Mouse (Mus musculus) hindbrain, embryonic 11.5 days (tissue): ENCODE measurements around the gene Irs4. TPM values are rescaled to one million over a fixed set of nuclear protein-coding genes. Genes with fewer than 3 reads are reported as not detected.
A peak's percentile ranks its signal among the peaks of the same experiment; 100 is the strongest.

Experiments
- ATAC-seq: fragments of 200-750 bp; cut with Nextera tagmentation; 2 replicates; pipeline ENCODE4 v1.8.0; 2017; ENCODE audit warnings: mild to moderate bottlenecking, moderate TSS enrichment, moderate library complexity; ENCODE audit not compliant: low FRiP score
- DNase-seq: peaks from one replicate; pipeline ENCODE4 v3.0.0-alpha.2; 2015; ENCODE audit warnings: low spot score
- H3K27ac ChIP-seq: fragments of 300-500 bp; sonication (generic); 2 replicates; pipeline ENCODE4 v1.5.1; 2014; ENCODE audit warnings: mild to moderate bottlenecking, low read depth, low read length
- H3K27me3 ChIP-seq: fragments of 300-500 bp; sonication (generic); 2 replicates; pipeline ENCODE4 v1.6.1; 2014; ENCODE audit warnings: mild to moderate bottlenecking, low read length, moderate library complexity, mixed read lengths; ENCODE audit not compliant: control insufficient read depth, insufficient read depth
- H3K36me3 ChIP-seq: fragments of 300-500 bp; sonication (generic); 2 replicates; pipeline ENCODE4 v1.6.1; 2014; ENCODE audit warnings: mild to moderate bottlenecking, low read length, moderate library complexity, mixed read lengths; ENCODE audit not compliant: control insufficient read depth, insufficient read depth
- H3K4me1 ChIP-seq: fragments of 300-500 bp; sonication (generic); replicated peaks from 2 replicates; pipeline ENCODE4 v1.6.1; 2014; ENCODE audit warnings: low read length, mixed read lengths; ENCODE audit not compliant: control insufficient read depth, insufficient read depth
- H3K4me2 ChIP-seq: fragments of 300-500 bp; sonication (generic); replicated peaks from 2 replicates; pipeline ENCODE4 v1.6.1; 2014; ENCODE audit warnings: mild to moderate bottlenecking, low read depth, low read length
- H3K4me3 ChIP-seq: fragments of 300-500 bp; sonication (generic); 2 replicates; pipeline ENCODE4 v1.5.1; 2014; ENCODE audit warnings: low read depth, low read length
- H3K9ac ChIP-seq: fragments of 300-500 bp; sonication (generic); 2 replicates; pipeline ENCODE4 v1.6.1; 2014; ENCODE audit warnings: low read depth, low read length
- H3K9me3 ChIP-seq: fragments of 300-500 bp; sonication (generic); 2 replicates; pipeline ENCODE4 v1.6.1; 2016; ENCODE audit warnings: low read length; ENCODE audit not compliant: control insufficient read depth
- WGBS: fragments of 180-500 bp; shearing (Covaris S2); extraction: QIAGEN DNeasy Blood & Tissue Kit; methylation state at CpG from one replicate; pipeline ENCODE4 v1.1.7; 2014; 5-methylcytosine and 5-hydroxymethylcytosine counted together
- polyA plus RNA-seq: library from polyadenylated mRNA; unstranded; fragments of >200 nt; fragmentation: Nextera tagmentation; extraction: Ambion mirVana; gene quantifications from 2 replicates; pipeline ENCODE4 v1.2.1, GENCODE M21; 2014

Irs4 gene
- 0.67 and 0.74 TPM in 2 replicates for polyA plus RNA-seq

- 18% methylated on average over 46 of the region's 51 CpGs for WGBS
Observed at GRCm38 (mm10) chrX:141724937-141725918, at the start of gene Irs4. TSS of gene Irs4 (minus strand) at chrX:141725263.

DNA sequence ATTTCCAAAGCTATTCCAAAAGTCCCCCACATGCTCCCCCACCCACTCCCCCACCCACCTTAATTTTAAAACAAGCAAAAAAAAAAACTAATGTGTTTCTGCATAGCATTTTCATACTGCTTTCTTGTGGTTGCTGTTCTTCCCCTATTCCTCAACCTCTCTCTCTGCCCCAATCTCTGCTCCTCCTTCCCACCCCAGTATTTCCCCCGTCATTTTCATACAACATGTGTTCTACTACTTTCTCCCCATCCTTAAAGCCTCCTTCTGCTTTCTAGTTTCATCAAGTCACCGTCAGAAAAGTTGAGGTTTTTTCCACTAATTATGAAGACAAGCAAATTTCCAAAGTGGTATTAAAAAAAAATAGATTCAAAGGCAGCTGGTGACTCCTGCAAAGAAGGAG, 25.3 kb upstream of the Irs4 start:
- no peaks in the 10 kb centered on the region for H3K4me1 ChIP-seq
- no peak for ATAC-seq
- DNase-seq = no peak
- no peaks in the 10 kb centered on the region for H3K27me3 ChIP-seq
- H3K9me3 ChIP-seq = no peaks in the 10 kb centered on the region
- no peak overlapping the region for H3K27ac ChIP-seq
- H3K4me2 ChIP-seq = no peak overlapping the region
- no peak overlapping the region for H3K4me3 ChIP-seq
- H3K36me3 ChIP-seq = no peaks in the 10 kb centered on the region
- 75% methylated on average over 2 of the region's 2 CpGs for WGBS
- H3K9ac ChIP-seq = no peak overlapping the region

More at GRCm38 (mm10) chrX:141724937-141725918, at the start of gene Irs4:
- no peak within 1 kb of the TSS for H3K9ac ChIP-seq
- ATAC-seq (peak; percentile 83), DNase-seq (peak; percentile 39)
- 0 out of 2 replicates have a peak, but pooled peaks cover 2% of the 10 kb centered on the region for H3K4me1 ChIP-seq
- H3K27ac ChIP-seq = no peak within 1 kb of the TSS
- peak within 1 kb of the TSS; percentile 53 for H3K4me2 ChIP-seq
- H3K27me3 ChIP-seq = peaks cover 53% of the 10 kb centered on the region
- H3K4me3 ChIP-seq = peak within 1 kb of the TSS; percentile 42
- H3K36me3 ChIP-seq = no peaks in the 10 kb centered on the region
- no peaks in the 10 kb centered on the region for H3K9me3 ChIP-seq

DNA sequence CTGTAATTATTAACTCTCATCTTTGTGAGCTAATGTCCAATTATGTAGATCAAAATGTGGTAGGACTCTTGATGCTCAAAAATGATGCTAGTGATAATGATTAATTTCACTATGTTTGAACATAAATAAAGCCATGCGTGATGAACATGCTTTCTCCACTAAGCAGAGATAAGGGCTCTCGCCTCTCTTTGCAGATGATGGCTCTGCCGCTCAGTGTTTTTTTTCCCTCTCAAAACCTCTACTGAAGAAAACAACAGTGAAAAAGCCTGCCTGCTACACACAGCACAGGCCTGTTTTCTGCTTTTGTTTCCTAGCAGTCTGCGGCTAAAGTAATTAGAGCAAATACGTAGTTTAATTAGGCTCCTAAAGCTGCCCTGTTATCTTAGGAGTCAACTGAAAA, 4.5 kb upstream of the Irs4 start:
- 68% methylated on average over 5 of the region's 5 CpGs for WGBS
- no peak for ATAC-seq
- Histone ChIP-seq H3K4me2 (no peak overlapping the region), H3K9me3 (no peaks in the 10 kb centered on the region), H3K4me1 (no peaks in the 10 kb centered on the region), H3K9ac (no peak overlapping the region), H3K36me3 (no peaks in the 10 kb centered on the region), H3K27ac (no peak overlapping the region), H3K4me3 (no peak overlapping the region), H3K27me3 (peaks cover 13% of the 10 kb centered on the region)
- DNase-seq = no peak

DNA sequence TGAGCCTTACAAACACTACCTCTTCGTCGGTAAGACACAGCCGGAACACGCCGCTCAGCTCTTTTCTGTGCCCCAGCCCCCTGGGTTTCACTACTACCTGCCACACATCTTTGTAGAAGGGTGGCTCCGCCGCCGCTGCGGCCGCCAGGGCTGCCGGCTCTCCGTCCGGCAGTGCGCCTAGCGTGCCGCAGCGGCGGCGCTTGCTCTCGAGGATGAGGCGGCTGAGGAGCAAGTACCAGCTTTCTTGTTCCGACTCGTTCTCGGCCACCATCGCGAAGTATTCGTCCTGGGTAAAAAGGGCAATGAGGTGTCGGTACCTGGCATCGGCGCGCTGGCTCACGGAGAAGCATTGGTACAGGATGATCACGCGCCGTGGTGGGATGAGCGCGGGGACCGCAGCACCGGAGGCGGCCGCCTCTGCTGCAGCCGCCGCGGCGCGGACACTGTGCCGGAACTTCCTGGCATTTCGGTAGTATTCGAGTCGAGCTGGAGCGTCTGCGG, 622 bp downstream of the Irs4 start:
- Histone ChIP-seq H3K4me2 (peak overlapping the region; percentile 53), H3K9ac (no peak overlapping the region), H3K27ac (no peak overlapping the region), H3K36me3 (no peaks in the 10 kb centered on the region), H3K4me3 (peak overlapping the region; percentile 42), H3K27me3 (peaks cover 58% of the 10 kb centered on the region), H3K4me1 (0 out of 2 replicates have a peak, but pooled peaks cover 2% of the 10 kb centered on the region), H3K9me3 (no peaks in the 10 kb centered on the region)
- 28% methylated on average over 48 of the region's 52 CpGs for WGBS
- DNase-seq (peak; percentile 53), ATAC-seq (peak; percentile 23; the same call in 1 of the 2 replicates)

DNA sequence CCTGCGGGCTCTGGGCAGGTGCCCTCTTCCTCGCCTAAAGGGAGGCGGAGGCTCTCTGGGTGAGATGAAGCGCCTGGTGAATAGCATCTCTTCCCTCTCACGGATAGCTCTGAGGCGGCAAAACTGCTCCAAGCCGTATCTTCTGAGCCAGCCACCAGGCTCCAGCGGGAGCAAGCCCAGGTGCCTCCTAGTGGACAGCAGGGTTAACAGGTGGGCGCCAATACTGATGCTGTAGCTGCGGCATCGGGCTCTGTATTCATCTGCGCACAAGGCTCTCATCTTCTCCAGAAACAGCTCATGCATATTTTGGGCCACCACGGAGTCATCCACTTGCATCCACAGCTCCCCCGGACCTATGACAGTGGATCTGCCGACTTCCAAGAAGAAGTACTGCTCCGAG, 1.1 kb downstream of the Irs4 start:
- Histone ChIP-seq H3K9ac (no peak overlapping the region), H3K4me2 (peak overlapping the region; percentile 53), H3K9me3 (no peaks in the 10 kb centered on the region), H3K4me3 (peak overlapping the region; percentile 42), H3K4me1 (0 out of 2 replicates have a peak, but pooled peaks cover 2% of the 10 kb centered on the region), H3K27me3 (peaks cover 58% of the 10 kb centered on the region), H3K27ac (no peak overlapping the region), H3K36me3 (no peaks in the 10 kb centered on the region)
- 15% methylated on average over 15 of the region's 16 CpGs for WGBS
- DNase-seq (no peak), ATAC-seq (no peak)

- no peak overlapping the region for H3K9ac ChIP-seq
- H3K36me3 ChIP-seq = no peaks in the 10 kb centered on the region
- H3K27ac ChIP-seq = no peak overlapping the region
- H3K27me3 ChIP-seq = peaks cover 56% of the 10 kb centered on the region
- DNase-seq (peak; percentile 43), ATAC-seq (no peak)
- H3K4me3 ChIP-seq = peak overlapping the region; percentile 28
- peak overlapping the region; percentile 51 for H3K4me2 ChIP-seq
- no peaks in the 10 kb centered on the region for H3K9me3 ChIP-seq
- WGBS = 14% methylated on average over 33 of the region's 33 CpGs
- 0 out of 2 replicates have a peak, but pooled peaks cover 2% of the 10 kb centered on the region for H3K4me1 ChIP-seq
Observed at GRCm38 (mm10) chrX:141721725-141722124, 3.3 kb downstream of the Irs4 start.

Other genes with a start within 250 kb of the Irs4 start
- 11.4 and 12.0 TPM in 2 replicates for gene Col4a5, start 249.9 kb downstream of the Irs4 start, polyA plus RNA-seq
- not detected in 2 replicates for gene Gm15294, start 150.0 kb upstream of the Irs4 start, polyA plus RNA-seq